Mouse (Mus musculus) cerebellum, postnatal 10 days (tissue): ENCODE measurements around the gene Kcne4.
"Not testable (repeated sequence)": the region's sequence is repeated elsewhere in the genome, so short reads cannot be mapped to it uniquely, and the experiment has no call there.

Source experiments
- DNase-seq, 2 experiments: peaks; one replicate each; pipeline ENCODE4 v3.0.0; 2021; ENCODE audit warnings: mixed read lengths in 2 of 2

The Kcne4 gene

GRCm38 (mm10) chr1:78816639-78817038, at the start of gene Kcne4:
Kcne4 (plus strand) TSS chr1:78816758.
- DNase-seq = no peak

- DNase-seq = peak; percentile 42 to 56
Measured at GRCm38 (mm10) chr1:78781899-78782298, 34.7 kb upstream of the Kcne4 start.

- not testable (repeated sequence) for DNase-seq
Measured at GRCm38 (mm10) chr1:78784936-78785335, 31.6 kb upstream of the Kcne4 start.

- peak; percentile 77 to 85 for DNase-seq
Measured at GRCm38 (mm10) chr1:78789744-78790143, 26.8 kb upstream of the Kcne4 start.

- no peak for DNase-seq
Measured at GRCm38 (mm10) chr1:78807428-78807827, 9.1 kb upstream of the Kcne4 start.

- DNase-seq = no peak
Measured at GRCm38 (mm10) chr1:78809819-78810218, 6.7 kb upstream of the Kcne4 start.

GRCm38 (mm10) chr1:78810904-78811303, 5.7 kb upstream of the Kcne4 start:
- DNase-seq = no peak

GRCm38 (mm10) chr1:78811975-78812490, 4.5 kb upstream of the Kcne4 start:
- DNase-seq = peak; percentile 53

- no peak for DNase-seq
Measured at GRCm38 (mm10) chr1:78817756-78818155, 1.2 kb downstream of the Kcne4 start.

- DNase-seq = no peak
Measured at GRCm38 (mm10) chr1:78818630-78819526, 2.3 kb downstream of the Kcne4 start.

- DNase-seq = peak; percentile 48 to 50
Measured at GRCm38 (mm10) chr1:78819592-78819991, 3.0 kb downstream of the Kcne4 start.

GRCm38 (mm10) chr1:78820176-78820575, 3.6 kb downstream of the Kcne4 start:
- no peak for DNase-seq

GRCm38 (mm10) chr1:78821111-78821510, 4.6 kb downstream of the Kcne4 start:
- DNase-seq = peak; percentile 48 to 51

GRCm38 (mm10) chr1:78821733-78822430, 5.3 kb downstream of the Kcne4 start:
- no peak for DNase-seq

GRCm38 (mm10) chr1:78825246-78825645, 8.7 kb downstream of the Kcne4 start:
- no peak for DNase-seq

GRCm38 (mm10) chr1:78838468-78838867, 21.9 kb downstream of the Kcne4 start:
- DNase-seq = peak; percentile 73 to 80

GRCm38 (mm10) chr1:78840769-78841168, 24.2 kb downstream of the Kcne4 start:
- DNase-seq = no peak

GRCm38 (mm10) chr1:78845661-78846060, 29.1 kb downstream of the Kcne4 start:
- peak in 1 of 2 experiments; percentile 7 for DNase-seq

GRCm38 (mm10) chr1:78846471-78846870, 29.9 kb downstream of the Kcne4 start:
- DNase-seq = peak; percentile 66 to 68

- DNase-seq = peak; percentile 70 to 71
Measured at GRCm38 (mm10) chr1:78852408-78853093, 36.0 kb downstream of the Kcne4 start.

- peak in 1 of 2 experiments; percentile 12 for DNase-seq
Measured at GRCm38 (mm10) chr1:78853094-78853445, 36.5 kb downstream of the Kcne4 start.

- no peak for DNase-seq
Measured at GRCm38 (mm10) chr1:78854306-78854705, 37.7 kb downstream of the Kcne4 start.

- no peak for DNase-seq
Measured at GRCm38 (mm10) chr1:78859573-78859972, 43.0 kb downstream of the Kcne4 start.
